Mouse (Mus musculus) brain, embryonic 14.5 days (tissue): ENCODE measurements around the gene Tmem117. TPM values are rescaled to one million over a fixed set of nuclear protein-coding genes. Genes with fewer than 3 reads are reported as not detected.

Experiments used
- DNase-seq: peaks from one replicate; pipeline ENCODE4 v3.0.0-alpha.2; 2011; ENCODE audit warnings: low read depth
- CTCF ChIP-seq: fragments of 200-500 bp; IDR thresholded peaks from 2 replicates; pipeline ENCODE4 v1.5.1; 2012; ENCODE audit warnings: inconsistent platforms, mild to moderate bottlenecking, moderate library complexity, borderline replicate concordance; ENCODE audit not compliant: insufficient read depth, insufficient read length; ENCODE audit errors: extremely low read depth
- POLR2A ChIP-seq: fragments of 200-500 bp; IDR thresholded peaks from 2 replicates; pipeline ENCODE4 v1.6.1; 2012; ENCODE audit warnings: mild to moderate bottlenecking, inconsistent platforms, borderline replicate concordance; ENCODE audit not compliant: poor library complexity, insufficient read depth, insufficient read length, severe bottlenecking; ENCODE audit errors: extremely low read depth
- polyA plus RNA-seq: library from polyadenylated mRNA; depleted of rRNA; stranded (reverse); fragments of >200 nt; gene quantifications from 2 replicates; pipeline ENCODE4 v1.2.3, GENCODE M21; 2012

The Tmem117 gene
- polyA plus RNA-seq, 1 experiment: 2.8 TPM

- no peak for TF ChIP-seq CTCF
- TF ChIP-seq POLR2A: no peak
- no peak for DNase-seq
Observed at GRCm38 (mm10) chr15:94684269-94684668, 55.2 kb downstream of the Tmem117 start.

GRCm38 (mm10) chr15:94687176-94687575 lies 58.1 kb downstream of the Tmem117 start:
- DNase-seq: no peak
- TF ChIP-seq CTCF: no peak
- TF ChIP-seq POLR2A: no peak

DNA sequence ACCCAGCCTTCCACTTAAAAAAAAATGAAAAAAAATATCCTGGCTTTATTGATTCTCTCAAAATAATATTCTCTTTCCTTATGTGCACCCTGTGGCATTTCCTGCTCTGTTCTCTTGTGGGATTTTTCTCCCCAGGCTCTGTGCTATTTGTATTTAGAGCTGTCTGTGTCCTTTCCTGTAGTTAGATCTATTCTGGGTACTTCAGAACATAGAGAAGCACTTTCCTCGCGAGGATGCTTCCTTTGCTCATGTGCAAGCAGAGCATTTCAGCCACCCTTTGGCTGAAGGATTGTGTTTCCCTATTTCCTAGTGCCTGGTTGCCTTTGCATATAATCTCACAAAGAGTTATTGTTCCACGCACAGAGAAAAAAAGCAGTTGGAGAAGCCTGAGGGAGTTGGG lies 58.6 kb downstream of the Tmem117 start:
- no peak for DNase-seq
- no peak for TF ChIP-seq POLR2A
- TF ChIP-seq CTCF: no peak

DNA sequence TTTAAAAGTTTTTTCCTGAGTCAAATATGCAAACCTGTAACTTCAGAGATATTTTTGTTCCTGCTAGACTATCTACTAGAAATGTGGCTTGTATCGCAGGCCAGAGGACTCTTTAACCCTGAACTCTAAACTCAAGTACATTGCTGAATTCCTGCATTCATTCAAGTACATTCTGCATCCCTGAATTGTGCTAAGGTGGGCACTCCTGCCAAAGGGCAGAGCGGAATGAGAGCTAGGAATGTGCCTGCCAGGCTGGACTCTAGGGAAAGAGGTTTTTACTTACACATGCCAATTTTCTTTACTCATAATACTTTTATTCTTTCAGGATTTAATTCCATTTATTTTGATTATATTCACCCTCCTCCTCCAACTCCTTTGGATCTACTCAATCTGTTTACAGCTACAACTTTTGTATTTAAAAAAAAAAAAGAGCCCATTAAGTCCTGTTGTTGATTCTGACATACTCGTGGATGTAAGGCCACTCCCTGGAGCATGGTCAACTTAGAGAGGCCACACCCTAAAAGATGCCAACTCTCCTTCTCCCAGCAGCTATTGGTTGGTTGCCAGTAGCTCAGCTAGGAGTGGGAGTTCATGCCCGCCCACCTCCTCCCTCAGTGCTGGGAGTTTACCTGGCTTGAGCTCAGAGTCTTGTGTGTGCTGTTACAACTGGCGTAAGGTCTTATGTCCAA lies 60.3 kb downstream of the Tmem117 start:
- no peak for DNase-seq
- no peak for TF ChIP-seq CTCF
- TF ChIP-seq POLR2A: no peak

- peak; percentile 35 for DNase-seq
- TF ChIP-seq POLR2A: no peak
- TF ChIP-seq CTCF: peak; percentile 33; the same call in 1 of the 2 replicates
Observed at GRCm38 (mm10) chr15:94689884-94690231, 60.8 kb downstream of the Tmem117 start.

- TF ChIP-seq POLR2A (no peak), CTCF (peak; percentile 41; the same call in 1 of the 2 replicates)
Observed at GRCm38 (mm10) chr15:94722759-94723158, 93.7 kb downstream of the Tmem117 start.

GRCm38 (mm10) chr15:94732104-94732503 lies 103.1 kb downstream of the Tmem117 start:
- peak; percentile 70 for DNase-seq
- TF ChIP-seq POLR2A (no peak), CTCF (no peak)

More at GRCm38 (mm10) chr15:94722759-94723158, 93.7 kb downstream of the Tmem117 start:
- DNase-seq: peak; percentile 92

GRCm38 (mm10) chr15:94769227-94769626 lies 140.2 kb downstream of the Tmem117 start:
- DNase-seq: peak; percentile 93
- peak; percentile 46; the same call in 1 of the 2 replicates for TF ChIP-seq CTCF
- TF ChIP-seq POLR2A: no peak

DNA sequence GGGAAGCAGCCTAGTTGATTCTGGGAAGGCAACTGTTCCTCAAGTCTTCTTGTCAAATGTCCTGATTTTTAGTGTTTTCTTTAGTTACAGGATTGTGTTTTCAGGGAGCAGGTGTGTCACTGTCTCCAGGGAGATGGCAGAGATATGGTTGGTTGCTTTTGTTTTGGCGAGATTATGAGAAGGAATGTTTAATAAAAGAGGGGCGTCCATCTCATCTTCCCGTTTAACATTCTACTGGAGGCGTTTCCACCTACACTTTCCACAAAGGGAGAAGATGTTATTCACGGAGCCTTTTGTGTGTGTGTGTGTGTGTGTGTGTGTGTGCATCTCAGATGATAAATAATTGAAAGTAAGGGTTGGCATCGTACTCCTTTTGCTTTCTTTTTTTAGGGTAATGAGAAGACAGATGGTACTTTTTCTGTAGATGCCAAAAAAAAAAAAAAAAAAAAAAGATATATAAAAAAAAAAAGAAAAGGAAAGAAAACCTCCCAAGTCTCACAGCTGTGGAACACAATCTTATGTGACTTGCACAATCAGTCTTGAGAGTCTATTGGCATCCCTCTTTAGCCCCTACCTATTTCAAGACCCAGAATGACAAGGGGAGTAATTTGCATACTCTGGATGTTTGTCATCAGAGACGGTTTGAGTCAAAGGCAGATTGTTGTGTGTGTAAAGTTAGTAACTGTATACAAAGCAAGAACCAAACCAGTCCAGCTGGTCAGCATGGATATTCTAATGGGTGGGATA lies 142.0 kb downstream of the Tmem117 start:
- peak; percentile 59 for DNase-seq
- TF ChIP-seq POLR2A (no peak), CTCF (no peak)

DNA sequence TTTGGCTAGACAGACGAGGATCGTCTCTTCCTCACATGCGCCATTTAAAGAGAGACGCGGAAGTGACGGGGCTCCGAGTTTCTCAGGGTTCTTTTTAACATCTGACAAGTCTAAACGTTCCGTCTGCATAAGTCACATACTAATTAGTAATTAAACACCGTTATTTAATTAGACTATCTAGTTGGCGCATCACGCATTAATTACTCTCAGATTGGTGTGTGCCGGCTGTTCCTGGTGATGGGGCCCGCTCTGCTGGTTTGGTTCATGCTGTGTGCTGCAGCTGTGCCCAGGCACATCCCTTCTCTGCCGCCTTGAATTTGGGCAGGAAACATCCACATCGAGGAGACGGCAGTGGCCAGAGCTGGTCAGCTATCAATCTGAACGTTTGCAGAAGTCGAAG lies 142.7 kb downstream of the Tmem117 start:
- TF ChIP-seq CTCF (no peak), POLR2A (no peak)
- DNase-seq: peak; percentile 75

DNA sequence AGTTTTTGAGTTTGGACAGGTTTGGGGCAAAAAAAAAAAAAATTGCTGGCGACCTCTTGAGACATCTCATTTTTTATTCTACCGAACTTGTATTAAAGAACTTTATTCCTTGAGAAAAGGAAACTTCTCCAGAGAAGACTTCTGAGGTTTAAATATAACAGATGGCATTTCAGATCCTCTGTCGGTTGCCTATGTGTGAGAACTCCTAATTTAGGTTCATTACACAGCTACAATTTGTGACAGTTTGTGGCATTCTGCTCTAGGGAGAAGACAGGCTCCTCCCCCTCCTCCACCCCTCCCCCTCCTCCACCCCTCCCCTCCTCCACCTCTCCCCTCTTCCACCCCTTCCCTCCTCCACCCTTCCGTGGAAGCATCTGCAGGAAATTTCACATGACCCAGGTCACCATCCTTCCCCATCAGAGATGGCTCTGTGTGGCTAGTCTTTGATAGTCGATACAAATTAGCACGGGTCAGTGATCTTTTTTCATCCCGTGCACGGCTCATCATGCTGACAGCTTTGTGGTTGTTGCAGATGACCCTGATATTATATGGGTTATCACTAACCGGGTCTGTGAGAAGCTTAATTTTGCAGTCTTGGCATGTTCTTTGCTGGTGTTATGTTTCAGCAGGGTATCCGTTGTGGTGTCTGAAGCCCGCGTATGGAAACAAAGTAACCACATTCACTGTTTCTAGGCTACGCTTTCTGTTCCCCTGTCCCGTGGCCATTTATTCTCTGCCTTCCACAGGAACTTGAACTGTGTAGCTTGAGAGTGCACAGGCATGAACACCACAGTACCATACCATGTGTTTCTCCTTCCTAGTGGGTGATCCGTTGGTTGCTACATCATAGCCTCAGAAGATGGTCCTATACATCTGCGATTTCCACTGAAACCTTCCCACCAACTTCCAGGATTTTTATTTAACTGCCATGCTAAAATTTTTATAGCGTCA lies 147.4 kb downstream of the Tmem117 start:
- DNase-seq: peak; percentile 53
- TF ChIP-seq POLR2A: no peak

GRCm38 (mm10) chr15:94781556-94781955 lies 152.5 kb downstream of the Tmem117 start:
- TF ChIP-seq CTCF (no peak), POLR2A (no peak)
- DNase-seq: peak; percentile 41
